Mouse (Mus musculus) gastrocnemius, adult 18-20 months (tissue): Measurements from ENCODE around the gene Vps13d. TPM values are rescaled to one million over a fixed set of nuclear protein-coding genes. Genes with fewer than 3 reads are reported as not detected.

ENCODE experiments used
- DNase-seq: peaks from one replicate; pipeline ENCODE4 v3.0.0; 2021; ENCODE audit warnings: low spot score
- long read RNA-seq, 2 experiments: library from polyadenylated mRNA; stranded (forward); transcript quantifications; one replicate each; pipeline ENCODE4 v2.0.0; 2021
- total RNA-seq, 2 experiments: library from RNA; stranded (reverse); gene quantifications; 2 replicates each; pipeline ENCODE4 v1.2.3; 2021

The Vps13d gene
- 10 to 100 TPM; 28.7 to 34.3 TPM for total RNA-seq
- long read RNA-seq, experiment 1, partial matches to known transcripts: 3 of 5 reads
- long read RNA-seq, experiment 1, other reads (novel, unspliced or antisense): 2 of 5 reads
- long read RNA-seq, experiment 2, partial matches to known transcripts: 4 of 10 reads
- long read RNA-seq, experiment 2, other reads (novel, unspliced or antisense): 6 of 10 reads

- peak; percentile 89 for DNase-seq
Observed at GRCm38 (mm10) chr4:145194559-145195162, at the start of gene Vps13d. TSS of gene Vps13d (minus strand) at chr4:145195005.

DNA sequence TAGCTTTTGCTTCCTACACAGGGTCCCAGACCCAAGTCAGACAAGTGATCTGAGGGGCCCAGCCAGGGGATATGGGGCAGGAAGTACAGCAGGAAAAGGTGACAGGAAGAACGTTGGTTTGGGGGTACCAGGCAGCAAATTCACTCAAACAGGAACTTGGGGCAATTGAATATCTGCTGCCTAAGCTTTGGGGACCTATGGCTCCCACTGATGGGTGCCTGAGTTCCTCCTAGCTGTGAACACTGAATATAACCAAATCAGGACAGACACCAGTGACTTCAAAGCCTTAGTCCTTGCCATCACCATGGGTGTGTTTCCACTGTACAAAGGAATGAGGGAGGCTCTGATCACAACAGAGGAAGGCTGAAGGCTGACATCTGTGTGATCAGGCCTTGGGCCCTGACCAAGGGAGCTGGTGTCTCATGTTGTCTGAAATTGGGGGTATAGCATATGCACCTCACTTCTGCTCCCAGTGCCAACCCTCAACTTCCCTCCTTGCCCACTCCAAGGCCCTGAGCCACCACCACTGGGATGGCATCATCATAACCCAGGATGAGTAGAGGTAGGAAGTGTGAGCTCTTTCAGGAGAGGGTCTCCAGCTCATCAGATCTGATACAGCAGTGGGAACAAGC lies 48.0 kb upstream of the Vps13d start:
- DNase-seq: no peak

- peak; percentile 56 for DNase-seq
Observed at GRCm38 (mm10) chr4:145240723-145241231, 46.0 kb upstream of the Vps13d start.

DNA sequence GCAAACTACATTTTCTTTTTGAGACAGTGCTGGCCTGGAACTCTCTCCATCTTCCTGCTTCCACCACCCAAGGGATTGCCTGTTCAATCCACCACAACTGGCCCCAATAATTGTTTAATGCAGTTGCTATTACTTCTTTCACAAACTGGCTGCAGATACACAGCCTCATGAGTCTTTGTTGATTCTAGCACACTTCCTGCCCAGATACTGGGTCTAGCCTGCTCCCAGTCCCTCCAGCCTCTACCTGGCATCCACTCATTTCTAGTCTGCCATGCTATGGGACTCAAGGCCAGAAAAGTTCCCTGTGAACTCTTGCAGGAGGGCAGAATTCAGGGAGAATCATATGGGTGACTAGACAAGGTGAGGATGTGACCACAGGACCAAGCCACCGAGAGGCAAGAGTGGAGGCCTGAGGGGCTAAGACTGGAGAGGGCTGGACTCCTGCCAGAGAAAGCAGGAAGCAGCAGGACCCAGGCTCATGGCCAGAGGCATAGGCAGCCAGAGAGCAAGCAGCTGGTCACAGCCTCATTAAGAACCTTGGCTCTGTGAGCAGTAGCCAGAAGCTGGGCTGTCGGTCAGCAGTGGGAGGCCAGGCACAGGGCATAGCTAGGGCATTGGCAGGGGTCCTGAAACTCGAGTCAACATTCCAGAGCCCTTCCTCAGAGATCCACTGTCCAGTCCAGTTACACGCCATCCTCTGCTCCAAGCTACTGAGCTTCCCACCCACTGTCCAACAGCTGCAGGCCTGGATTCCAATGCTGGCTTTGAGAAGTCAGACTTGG lies 44.4 kb upstream of the Vps13d start:
- DNase-seq: peak; percentile 78

DNA sequence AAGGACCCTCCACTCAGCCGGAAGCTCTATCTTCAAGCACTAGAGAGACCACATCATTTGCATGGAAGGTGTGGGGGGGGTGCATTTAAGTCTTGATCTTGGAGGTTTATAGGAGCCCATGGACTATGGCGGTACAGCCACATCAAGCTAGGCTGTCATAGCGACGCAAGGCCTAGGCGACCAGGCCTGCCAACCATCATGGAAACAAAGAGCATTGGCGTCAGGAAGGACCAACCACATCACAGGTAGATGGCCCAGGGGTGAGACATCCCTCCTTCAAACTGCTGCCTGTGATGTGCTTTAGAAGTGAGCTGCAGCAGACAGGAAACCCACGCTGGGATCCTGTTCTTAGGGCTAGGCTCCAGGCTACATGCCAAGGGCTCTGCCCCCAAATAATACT lies 41.2 kb upstream of the Vps13d start:
- DNase-seq: no peak

- peak; percentile 59 for DNase-seq
Observed at GRCm38 (mm10) chr4:145233487-145234228, 38.9 kb upstream of the Vps13d start.

DNA sequence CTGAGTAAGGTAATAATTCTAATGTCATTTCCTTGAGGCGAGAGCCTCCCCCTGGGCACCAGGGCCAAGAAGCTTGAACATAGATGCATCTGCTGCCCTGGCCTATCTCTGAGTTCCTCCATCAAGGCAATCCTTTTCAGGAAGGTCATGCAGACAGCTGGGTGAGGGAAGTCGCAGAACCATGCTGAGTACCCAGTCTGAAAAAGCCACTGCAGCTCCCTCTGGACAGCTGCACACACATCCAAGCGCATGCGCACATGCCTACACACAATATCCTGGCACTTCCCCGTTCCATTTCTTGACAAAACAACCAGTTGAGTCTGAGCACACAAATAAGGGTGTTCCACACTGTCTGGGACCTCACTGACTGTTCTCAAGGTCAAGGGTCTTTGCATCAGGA lies 36.9 kb upstream of the Vps13d start:
- no peak for DNase-seq

- no peak for DNase-seq
Observed at GRCm38 (mm10) chr4:145230647-145231046, 35.8 kb upstream of the Vps13d start.

DNA sequence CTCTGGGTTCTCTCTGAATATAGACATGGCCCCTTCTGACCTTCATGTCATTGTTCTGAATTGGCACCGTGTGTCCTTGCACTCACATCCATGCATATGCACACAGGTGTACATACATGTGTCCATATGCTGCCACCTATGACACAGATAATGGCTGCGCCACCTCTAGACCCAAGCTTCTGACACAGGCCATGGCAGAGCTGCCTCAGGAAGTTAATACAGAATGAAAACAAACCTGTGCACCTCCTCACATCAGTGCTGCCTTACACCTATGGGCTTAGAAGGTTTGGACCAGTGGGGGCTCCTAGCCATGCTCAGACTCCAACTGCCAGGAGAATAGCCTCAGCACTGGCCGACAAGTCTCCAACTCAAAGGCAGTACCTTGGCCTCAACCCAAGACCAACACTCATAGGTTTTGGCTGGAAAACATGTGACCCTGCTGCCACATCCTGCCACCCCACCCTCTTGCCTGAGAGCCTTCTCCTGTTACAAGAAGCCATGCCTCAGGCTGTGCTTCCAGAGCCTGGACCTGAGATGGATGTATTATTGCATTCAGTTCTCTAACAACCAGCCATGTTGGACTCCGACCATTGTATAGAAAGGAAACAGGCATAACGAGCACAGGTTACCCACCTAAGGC lies 34.8 kb upstream of the Vps13d start:
- DNase-seq: no peak

DNA sequence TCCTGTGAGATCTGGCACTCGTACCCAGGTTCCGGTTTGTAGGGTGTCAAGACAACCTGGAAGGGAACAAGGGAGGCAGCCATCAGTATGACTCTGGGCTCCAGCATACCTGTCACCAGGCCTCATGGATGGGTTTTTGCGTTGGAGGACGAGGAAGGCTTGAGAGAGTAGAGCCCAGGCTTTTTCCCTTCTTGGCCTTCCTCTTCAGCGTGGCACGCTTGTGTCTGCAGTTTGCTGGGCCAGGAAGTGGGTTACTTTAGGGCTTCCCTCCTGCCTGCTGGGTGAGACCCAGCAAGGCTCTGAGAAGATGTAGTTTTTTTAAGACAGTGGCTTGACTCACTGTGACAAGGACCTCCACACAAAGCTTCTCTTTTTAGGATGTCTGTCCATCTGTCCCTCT lies 34.2 kb upstream of the Vps13d start:
- no peak for DNase-seq

DNA sequence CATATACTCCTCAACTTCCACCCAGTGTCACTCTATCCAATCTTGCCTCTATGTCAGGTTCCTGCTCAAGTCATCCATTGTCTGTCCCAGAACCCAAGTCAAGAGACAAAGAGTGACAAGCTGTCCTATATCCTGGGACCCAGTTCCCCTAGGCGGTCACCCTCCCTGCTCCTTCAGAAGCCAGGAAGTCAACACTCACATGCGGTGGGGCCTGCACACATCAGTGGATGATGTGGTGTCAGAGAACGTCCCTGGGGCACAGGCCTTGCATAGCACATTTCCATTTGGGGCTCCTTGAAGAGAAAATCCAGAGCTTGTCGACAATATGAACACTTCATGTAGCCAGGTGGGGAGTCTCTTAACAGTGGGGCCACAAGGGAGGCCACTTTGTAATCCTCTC lies 29.8 kb upstream of the Vps13d start:
- DNase-seq: no peak

DNA sequence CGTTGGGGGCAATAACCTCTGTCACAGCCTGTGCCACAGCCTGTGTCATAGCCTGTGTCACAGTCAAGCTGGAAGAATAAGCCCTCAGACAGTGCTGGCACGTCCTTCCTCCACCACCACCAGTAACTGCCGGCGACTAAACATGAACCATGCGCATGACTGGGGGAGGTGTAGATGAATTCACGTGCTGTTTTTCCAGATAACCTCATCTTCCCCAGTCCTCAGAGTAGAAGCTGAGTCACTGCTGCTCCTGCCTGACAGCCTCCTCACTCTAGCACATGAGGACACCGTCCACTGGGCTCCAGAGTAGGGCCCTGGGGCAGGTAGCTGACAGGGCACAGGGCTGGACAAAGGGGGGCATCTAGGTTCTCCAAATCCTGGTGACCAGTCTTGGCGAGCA lies 27.3 kb upstream of the Vps13d start:
- no peak for DNase-seq

GRCm38 (mm10) chr4:145221379-145221778 lies 26.6 kb upstream of the Vps13d start:
- no peak for DNase-seq

DNA sequence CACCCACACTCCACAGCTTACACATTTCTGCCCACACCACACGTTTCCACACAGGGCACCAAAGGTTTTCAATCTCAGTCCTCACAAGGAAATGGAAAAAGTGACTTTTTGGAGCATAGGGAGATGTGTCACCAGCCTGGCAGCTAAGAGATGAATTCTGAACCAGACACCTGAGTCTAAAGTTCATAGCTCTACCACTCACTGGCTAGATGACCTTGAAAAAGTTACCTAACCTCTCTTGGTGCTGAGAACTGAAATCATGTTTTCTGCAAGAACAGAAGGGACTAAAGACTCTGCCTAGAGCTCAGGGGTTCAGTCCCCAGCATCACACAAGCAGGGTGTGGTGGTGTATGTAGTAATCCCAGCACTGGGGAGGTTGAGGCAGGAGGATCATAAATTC lies 25.2 kb upstream of the Vps13d start:
- no peak for DNase-seq

GRCm38 (mm10) chr4:145219240-145219985 lies 24.6 kb upstream of the Vps13d start:
- DNase-seq: peak; percentile 54

GRCm38 (mm10) chr4:145217837-145218236 lies 23.0 kb upstream of the Vps13d start:
- DNase-seq: no peak

- no peak for DNase-seq
Observed at GRCm38 (mm10) chr4:145217046-145217445, 22.2 kb upstream of the Vps13d start.

DNA sequence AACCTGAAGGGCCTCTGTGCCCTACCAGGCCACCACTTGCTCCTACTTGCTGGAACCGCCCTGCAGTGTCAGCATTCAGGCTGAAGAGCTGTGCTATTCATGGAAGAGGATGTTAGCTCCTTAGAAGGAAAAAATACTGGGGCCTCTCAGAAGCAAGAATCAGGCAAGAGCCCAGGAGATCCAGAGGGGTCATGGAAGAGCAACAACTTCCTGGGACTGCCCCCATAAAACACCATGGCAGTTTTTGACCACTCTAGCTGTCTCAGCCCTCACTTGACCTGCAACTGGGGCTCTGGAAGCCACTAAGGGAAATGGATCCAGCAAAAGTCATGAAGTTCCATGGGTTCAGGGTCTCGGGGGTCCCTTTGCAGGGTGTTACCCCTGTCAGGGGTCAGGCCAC lies 20.6 kb upstream of the Vps13d start:
- no peak for DNase-seq

- DNase-seq: no peak
Observed at GRCm38 (mm10) chr4:145214786-145215174, 20.0 kb upstream of the Vps13d start.
